Mouse (Mus musculus): ENCODE data around the gene Gimap8. TPM values are rescaled to one million over a fixed set of nuclear protein-coding genes. Genes with fewer than 3 reads are reported as not detected.

Gimap8 gene
- total and polyA plus RNA-seq, 3 experiments = 21.6 to 28.5 (median 27.5) TPM

DNA sequence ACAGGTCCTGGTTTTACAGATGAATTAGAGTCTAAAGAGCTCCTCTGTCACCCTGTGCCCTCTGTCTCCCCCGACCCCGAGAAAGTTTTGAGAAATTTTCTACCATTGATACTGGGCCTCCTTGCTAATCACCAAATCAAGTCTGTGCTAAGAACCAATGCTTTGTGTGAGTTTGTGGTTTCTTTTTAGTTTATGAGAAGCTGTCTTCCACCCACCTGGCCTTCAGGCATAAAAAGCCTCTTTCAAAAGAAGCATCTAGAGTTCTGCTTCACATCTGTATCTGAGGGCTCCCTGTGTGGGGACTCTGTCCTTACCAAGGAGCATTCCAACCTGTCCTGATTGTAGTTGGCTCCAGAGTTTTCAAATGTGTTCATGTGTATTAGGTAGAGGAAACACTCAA lies 38.2 kb downstream of the Gimap8 start (continued):
- TF ChIP-seq SIN3A (IDR thresholded peaks at IDR 0.05; ENCODE audit: low read length) = no peak

DNA sequence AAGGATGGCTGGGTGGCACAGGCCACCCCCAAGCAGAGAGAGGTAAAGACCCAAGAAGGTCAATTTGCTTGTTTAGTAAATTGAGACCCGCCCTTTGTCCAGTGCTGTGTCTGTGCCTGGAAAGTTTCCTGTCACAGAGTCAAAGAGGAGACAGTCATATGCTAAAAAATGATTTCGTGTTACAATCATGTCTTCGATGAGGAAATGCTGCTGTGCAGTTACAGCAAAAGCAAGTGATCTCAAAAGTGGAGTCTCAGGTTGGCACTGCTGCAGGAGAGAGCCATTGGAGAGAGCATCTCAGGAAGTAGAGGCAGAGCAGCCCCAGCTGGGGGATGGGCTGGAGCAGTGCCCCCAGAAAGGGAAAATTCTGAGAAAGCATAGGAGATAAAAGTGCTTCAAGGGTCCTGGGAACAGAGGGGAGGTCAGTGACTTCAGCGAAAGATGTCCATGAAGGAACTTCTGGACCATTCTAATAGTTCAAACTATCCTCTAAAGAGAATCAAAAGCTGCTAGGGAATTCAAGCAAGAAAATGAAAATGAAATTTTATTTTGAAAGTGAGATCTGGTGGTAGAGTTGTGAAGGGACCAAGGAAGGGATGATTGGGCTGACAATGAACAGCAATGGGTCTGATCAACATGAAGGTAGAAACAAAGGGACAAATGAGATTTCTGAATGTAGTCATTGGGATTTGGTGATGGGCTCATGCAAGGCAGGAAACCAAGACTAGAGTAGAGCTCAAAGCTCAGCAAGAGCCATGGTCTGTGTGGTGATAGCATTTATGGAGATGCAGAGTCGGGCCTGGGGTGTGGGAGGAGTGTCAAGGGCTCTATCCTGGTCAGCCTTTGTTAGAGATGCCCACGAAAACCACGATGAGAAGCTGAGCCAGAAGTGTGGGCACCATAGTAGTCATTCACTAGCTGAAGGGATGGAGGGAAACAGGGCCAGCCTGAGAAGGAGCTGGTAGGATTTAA lies 38.9 kb downstream of the Gimap8 start:
- TF ChIP-seq TCF12 (IDR thresholded peaks at IDR 0.05; ENCODE audit: low read depth, low read length) = peak; percentile 44; the same call in 1 of the 2 replicates
- TF ChIP-seq TBP (conservative IDR thresholded peaks at IDR 0.05; ENCODE audit: low read depth, low read length) = 0 out of 2 replicates have a peak, but pooled peaks have one; percentile 56
- no peak for TF ChIP-seq ZNF384 (IDR thresholded peaks at IDR 0.05; ENCODE audit: low read depth, low read length)
- TF ChIP-seq POLR2A (IDR thresholded peaks at IDR 0.05; ENCODE audit: low read depth, low read length) = peak; percentile 48
- TF ChIP-seq ELF1 (IDR thresholded peaks at IDR 0.05; ENCODE audit: low read depth, low read length) = 0 out of 2 replicates have a peak, but pooled peaks have one; percentile 13
- TF ChIP-seq SIN3A (IDR thresholded peaks at IDR 0.05; ENCODE audit: low read length) = peak; percentile 62; the same call in 1 of the 2 replicates
- no peak for TF ChIP-seq RAD21 (IDR thresholded peaks at IDR 0.05; ENCODE audit: low read depth, low read length)
- TF ChIP-seq USF2 (conservative IDR thresholded peaks at IDR 0.05; ENCODE audit: low read depth, low read length) = no peak
- peak; percentile 63; the same call in 1 of the 2 replicates for TF ChIP-seq POLR2AphosphoS2 (IDR thresholded peaks at IDR 0.05; ENCODE audit: low read depth, low read length)
- peak; percentile 59 for TF ChIP-seq CHD2 (IDR thresholded peaks at IDR 0.05; ENCODE audit: low read length)
- 0 out of 2 replicates have a peak, but pooled peaks have one; percentile 17 for TF ChIP-seq ETS1 (conservative IDR thresholded peaks at IDR 0.05; ENCODE audit: low read depth, low read length)
- TF ChIP-seq BHLHE40 (IDR thresholded peaks at IDR 0.05; ENCODE audit: low read depth, low read length) = peak; percentile 5; the same call in 1 of the 2 replicates
- 0 out of 2 replicates have a peak, but pooled peaks have one; percentile 61 for TF ChIP-seq ZMIZ1 (IDR thresholded peaks at IDR 0.05; ENCODE audit: low read depth, low read length)
- Histone ChIP-seq H3K4me3 (replicated peaks in 1 of 3; ENCODE audit: low read depth in 2 of 3, low read length in 2 of 3, poor library complexity in 1 of 3) (peak overlapping the region; percentile 56 to 76 (median 63)), H3K4me1 (ENCODE audit: control insufficient read depth in 1 of 2, insufficient read depth in 2 of 2) (peaks cover 6 to 72% of the 10 kb centered on the region in 2 experiments), H3K4me2 (ENCODE audit: insufficient read depth, low read depth, poor library complexity, severe bottlenecking) (peak overlapping the region; percentile 96), H3K79me2 (replicated peaks; ENCODE audit: control insufficient read depth, extremely low read depth, insufficient read depth, poor library complexity, severe bottlenecking) (peaks cover 44% of the 10 kb centered on the region), H3K27ac (ENCODE audit: insufficient read depth, low read depth) (peak overlapping the region; percentile 97), H3K9me3 (replicated peaks; ENCODE audit: low read length) (no peaks in the 10 kb centered on the region), H3K27me3 (replicated peaks) (no peaks in the 10 kb centered on the region), H3K36me3 (replicated peaks in 1 of 2; ENCODE audit: control insufficient read depth in 1 of 2, insufficient read depth in 1 of 2, low read length in 1 of 2) (peaks cover 16 to 25% of the 10 kb centered on the region in 2 experiments), H3K9ac (ENCODE audit: insufficient read depth, low read depth) (peak overlapping the region; percentile 96)
- no peak for DNase-seq (ENCODE audit: extremely low read depth)
- in situ Hi-C loops (cut with MboI; ENCODE audit: low pct_ligation_motif_present, low pct_unique_long_range_greater_than_20kb, low sequenced_read_pairs) = no loop called here
- dilution Hi-C loops (cut with MboI; ENCODE audit: extremely low pct_ligation_motif_present, extremely low pct_unique_long_range_greater_than_20kb, low sequenced_read_pairs) = no loop called here

DNA sequence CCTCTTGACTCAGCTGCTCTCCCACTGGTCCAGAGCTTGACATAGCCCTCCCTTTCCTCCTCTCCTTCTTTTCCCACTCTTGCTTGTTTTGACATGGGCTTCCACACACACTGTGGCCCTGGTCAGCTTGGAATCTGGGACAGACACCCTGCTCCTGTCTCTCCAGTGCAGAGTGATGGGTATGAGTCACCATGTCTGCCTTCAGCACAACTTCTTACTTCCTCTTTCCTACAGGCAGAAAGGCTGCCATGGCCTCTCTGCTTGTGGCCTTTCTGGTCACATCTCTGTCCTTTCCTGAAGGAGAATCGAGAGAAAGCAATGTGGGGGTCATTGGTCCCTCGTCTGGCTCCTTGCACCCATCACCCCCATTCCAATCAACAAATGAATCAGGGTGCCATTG lies 40.0 kb downstream of the Gimap8 start:
- Histone ChIP-seq H3K27ac (ENCODE audit: insufficient read depth, low read depth) (peak overlapping the region; percentile 97), H3K36me3 (replicated peaks in 1 of 2; ENCODE audit: control insufficient read depth in 1 of 2, insufficient read depth in 1 of 2, low read length in 1 of 2) (peaks cover 26 to 36% of the 10 kb centered on the region in 2 experiments), H3K4me1 (ENCODE audit: control insufficient read depth in 1 of 2, insufficient read depth in 2 of 2) (peaks cover 7 to 72% of the 10 kb centered on the region in 2 experiments), H3K27me3 (replicated peaks) (no peaks in the 10 kb centered on the region), H3K4me2 (ENCODE audit: insufficient read depth, low read depth, poor library complexity, severe bottlenecking) (peak overlapping the region; percentile 96), H3K9ac (ENCODE audit: insufficient read depth, low read depth) (peak overlapping the region; percentile 96), H3K9me3 (replicated peaks; ENCODE audit: low read length) (peaks cover 3% of the 10 kb centered on the region), H3K4me3 (replicated peaks in 1 of 3; ENCODE audit: low read depth in 2 of 3, low read length in 2 of 3, poor library complexity in 1 of 3) (peak overlapping the region; percentile 56 to 76 (median 63)), H3K79me2 (replicated peaks; ENCODE audit: control insufficient read depth, extremely low read depth, insufficient read depth, poor library complexity, severe bottlenecking) (peaks cover 45% of the 10 kb centered on the region)
- dilution Hi-C loops (cut with MboI; ENCODE audit: extremely low pct_ligation_motif_present, extremely low pct_unique_long_range_greater_than_20kb, low sequenced_read_pairs) = no loop called here
- peak; percentile 76 for DNase-seq (ENCODE audit: extremely low read depth)
- in situ Hi-C loops (cut with MboI; ENCODE audit: low pct_ligation_motif_present, low pct_unique_long_range_greater_than_20kb, low sequenced_read_pairs) = no loop called here
- peak; percentile 80 for TF ChIP-seq POLR2A (IDR thresholded peaks at IDR 0.05; ENCODE audit: low read depth, low read length)
- TF ChIP-seq MXI1 (IDR thresholded peaks at IDR 0.05; ENCODE audit: low read depth, low read length) = peak; percentile 51; the same call in 1 of the 2 replicates
- peak; percentile 41; the same call in 1 of the 2 replicates for TF ChIP-seq ETS1 (conservative IDR thresholded peaks at IDR 0.05; ENCODE audit: low read depth, low read length)
- peak; percentile 73 for TF ChIP-seq JUN (IDR thresholded peaks at IDR 0.05; ENCODE audit: insufficient read depth, low read depth, low read length)
- TF ChIP-seq ZKSCAN1 (IDR thresholded peaks at IDR 0.05; ENCODE audit: borderline replicate concordance, low read depth, low read length) = no peak
- no peak; the same call in 1 of the 2 replicates for TF ChIP-seq MAFK (IDR thresholded peaks at IDR 0.05; ENCODE audit: insufficient replicate concordance, low read length)
- peak; percentile 67 for TF ChIP-seq MEF2A (IDR thresholded peaks at IDR 0.05; ENCODE audit: borderline replicate concordance, low read depth, low read length)
- TF ChIP-seq NRF1 (IDR thresholded peaks at IDR 0.05; ENCODE audit: low read depth, low read length) = no peak
- peak; percentile 54; the same call in 1 of the 2 replicates for TF ChIP-seq TBP (conservative IDR thresholded peaks at IDR 0.05; ENCODE audit: low read depth, low read length)
- 0 out of 2 replicates have a peak, but pooled peaks have one; percentile 47 for TF ChIP-seq KAT2A (IDR thresholded peaks at IDR 0.05; ENCODE audit: insufficient replicate concordance, low read length)
- TF ChIP-seq E2F4 (IDR thresholded peaks at IDR 0.05; ENCODE audit: insufficient replicate concordance, low read depth, low read length) = no peak; the same call in 1 of the 2 replicates
- peak; percentile 77 for TF ChIP-seq JUND (conservative IDR thresholded peaks at IDR 0.05; ENCODE audit: low read depth, low read length)
- TF ChIP-seq EP300 (IDR thresholded peaks at IDR 0.05; ENCODE audit: low read length) = peak; percentile 84
- TF ChIP-seq ELF1 (IDR thresholded peaks at IDR 0.05; ENCODE audit: low read depth, low read length) = peak; percentile 45
- peak; percentile 82 for TF ChIP-seq IRF4 (IDR thresholded peaks at IDR 0.05; ENCODE audit: low read depth, low read length)
- TF ChIP-seq TCF12 (IDR thresholded peaks at IDR 0.05; ENCODE audit: low read depth, low read length) = peak; percentile 79
- peak; percentile 33; the same call in 1 of the 2 replicates for TF ChIP-seq NELFE (IDR thresholded peaks at IDR 0.05; ENCODE audit: low read depth, low read length)
- TF ChIP-seq USF2 (conservative IDR thresholded peaks at IDR 0.05; ENCODE audit: low read depth, low read length) = no peak
